ENCODE assay signal across 25 mouse cellular contexts in genomic region chr9:7502051-7502450, GRCm38 (mm10). TPM values are rescaled to one million over a fixed set of nuclear protein-coding genes. Genes with fewer than 3 reads are reported as not detected.
"Had no signal": no experiment of that assay in that cellular context is flagged by ENCODE, and none has a peak within 500 bp of the region (broad histone marks: within the 10 kb centered on the region; RNA-seq: fewer than 3 reads in every experiment).

TSS of gene Mmp10 (plus strand) at chr9:7502352.

- DNase-seq: liver; lung, adult 18-20 months; lung, postnatal 10 days; lung, postnatal 36 days; thymus, postnatal 25 days had no signal

- H3K4me2 ChIP-seq: limb, embryonic 13.5 days; liver, embryonic 12.5 days; liver, embryonic 15.5 days; lung, embryonic 15.5 days; midbrain, embryonic 13.5 days; neural tube, embryonic 13.5 days; stomach, embryonic 15.5 days had no signal

- H3K4me3 ChIP-seq: limb, embryonic 10.5 days; limb, embryonic 13.5 days; liver, embryonic 12.5 days; liver, embryonic 15.5 days; lung, embryonic 15.5 days; megakaryocyte, embryonic 14.5 days; midbrain, embryonic 10.5 days; midbrain, embryonic 13.5 days; myocyte; neural tube, embryonic 13.5 days; stomach, embryonic 15.5 days had no signal

- H3K36me3 ChIP-seq: limb, embryonic 10.5 days; limb, embryonic 13.5 days; liver, embryonic 12.5 days; liver, embryonic 15.5 days; lung, embryonic 15.5 days; midbrain, embryonic 10.5 days; midbrain, embryonic 13.5 days; neural tube, embryonic 13.5 days; stomach, embryonic 15.5 days had no signal

- H3K9ac ChIP-seq: limb, embryonic 13.5 days; liver, embryonic 12.5 days; liver, embryonic 15.5 days; lung, embryonic 15.5 days; midbrain, embryonic 13.5 days; neural tube, embryonic 13.5 days; stomach, embryonic 15.5 days had no signal

- H3K27me3 ChIP-seq: limb, embryonic 13.5 days; liver, embryonic 12.5 days; liver, embryonic 15.5 days; lung, embryonic 15.5 days; megakaryocyte, embryonic 14.5 days; midbrain, embryonic 13.5 days; neural tube, embryonic 13.5 days; stomach, embryonic 15.5 days had no signal

- H3K4me1 ChIP-seq: limb, embryonic 10.5 days; limb, embryonic 13.5 days; liver, embryonic 12.5 days; liver, embryonic 15.5 days; lung, embryonic 15.5 days; megakaryocyte, embryonic 14.5 days; midbrain, embryonic 10.5 days; midbrain, embryonic 13.5 days; neural tube, embryonic 13.5 days; stomach, embryonic 15.5 days had no signal

- H3K9me3 ChIP-seq: limb, embryonic 10.5 days; limb, embryonic 13.5 days; liver, embryonic 12.5 days; liver, embryonic 15.5 days; lung, embryonic 15.5 days; megakaryocyte, embryonic 14.5 days; midbrain, embryonic 10.5 days; midbrain, embryonic 13.5 days; neural tube, embryonic 13.5 days; stomach, embryonic 15.5 days had no signal

- H3K27ac ChIP-seq: kidney, postnatal 0 days; limb, embryonic 10.5 days; limb, embryonic 13.5 days; liver, embryonic 12.5 days; liver, embryonic 15.5 days; lung, embryonic 15.5 days; midbrain, embryonic 10.5 days; midbrain, embryonic 13.5 days; neural tube, embryonic 13.5 days; stomach, embryonic 15.5 days had no signal

RNA-seq across cellular contexts. Expression of gene Mmp10, which starts in this region (rescaled TPM):
- total RNA-seq: layer of hippocampus, adult 18-20 months; layer of hippocampus, postnatal 14 days; left cerebral cortex, postnatal 25 days; monocyte, adult 5-6 weeks; neutrophil, adult 5-6 weeks had no signal
- polyA plus RNA-seq: kidney, adult 2 months; kidney, embryonic 14.5 days; limb, embryonic 10.5 days; limb, embryonic 13.5 days; liver, embryonic 12.5 days; liver, embryonic 15.5 days; lung, embryonic 15.5 days; midbrain, embryonic 10.5 days; midbrain, embryonic 13.5 days; midbrain, embryonic 16.5 days; neural tube, embryonic 13.5 days had no signal
